Mouse (Mus musculus): ENCODE measurements around the gene Sertad3. TPM values are rescaled to one million over a fixed set of nuclear protein-coding genes. Genes with fewer than 3 reads are reported as not detected.
A peak's percentile ranks its signal among the peaks of the same experiment; 100 is the strongest.

Sertad3 gene
- total and polyA plus RNA-seq, 3 experiments = 2.0 to 6.7 TPM; not detected in 1

- peak; percentile 14; the same call in 1 of the 2 replicates for TF ChIP-seq CHD2 (IDR thresholded peaks at IDR 0.05; ENCODE audit: low read length)
- no peak for TF ChIP-seq MAFK (IDR thresholded peaks at IDR 0.05; ENCODE audit: borderline replicate concordance, low read depth, low read length)
- TF ChIP-seq ZNF384 (IDR thresholded peaks at IDR 0.05; ENCODE audit: low read depth, low read length) = no peak
- peak; percentile 91 for TF ChIP-seq TBP (IDR thresholded peaks at IDR 0.05; ENCODE audit: low read depth, low read length)
- no peak for TF ChIP-seq MYC (IDR thresholded peaks at IDR 0.05; ENCODE audit: low read depth, low read length)
Observed at GRCm38 (mm10) chr7:27486770-27487697, 13.5 kb downstream of the Sertad3 start, which contains the start of gene Sertad1 (continued).

- Histone ChIP-seq H3K79me2 (ENCODE audit: control insufficient read depth, insufficient read depth, low read length, poor library complexity) (peaks cover 11% of the 10 kb centered on the region), H3K27ac (ENCODE audit: control insufficient read depth, low read depth, low read length) (peak overlapping the region; percentile 78), H3K4me1 (ENCODE audit: control insufficient read depth in 1 of 2, insufficient read depth in 2 of 2, low read length in 2 of 2) (peaks cover 13 to 32% of the 10 kb centered on the region in 2 experiments), H3K4me3 (ENCODE audit: control insufficient read depth in 1 of 2, insufficient read depth in 1 of 2, low read depth in 2 of 2, low read length in 2 of 2) (peak overlapping the region; percentile 84 to 94), H3K9ac (ENCODE audit: control insufficient read depth, low read depth, low read length, poor library complexity, severe bottlenecking) (peak overlapping the region; percentile 87), H3K36me3 (ENCODE audit: control insufficient read depth in 1 of 2, insufficient read depth in 2 of 2, low read length in 2 of 2) (peaks cover 0 to 38% of the 10 kb centered on the region in 2 experiments; a peak in 2 of 4 replicates), H3K27me3 (ENCODE audit: control insufficient read depth in 1 of 2, insufficient read depth in 2 of 2, low read length in 2 of 2) (no peaks in the 10 kb centered on the region), H3K9me3 (replicated peaks; ENCODE audit: insufficient read depth, low read length) (no peaks in the 10 kb centered on the region)
- TF ChIP-seq ETS1 (IDR thresholded peaks at IDR 0.05; ENCODE audit: low read depth, low read length) (no peak), MXI1 (IDR thresholded peaks at IDR 0.05; ENCODE audit: low read depth, low read length) (no peak), NRF1 (IDR thresholded peaks at IDR 0.05; ENCODE audit: insufficient read depth, low read depth, low read length, poor library complexity, severe bottlenecking) (peak; percentile 64), GABPA (IDR thresholded peaks at IDR 0.05; ENCODE audit: low read depth, low read length) (no peak), POLR2AphosphoS2 (IDR thresholded peaks at IDR 0.05; ENCODE audit: low read length) (no peak), MAX (IDR thresholded peaks at IDR 0.05; ENCODE audit: low read length) (no peak), E2F4 (IDR thresholded peaks at IDR 0.05; ENCODE audit: borderline replicate concordance, low read depth, low read length) (no peak), ZNF384 (IDR thresholded peaks at IDR 0.05; ENCODE audit: low read depth, low read length) (peak; percentile 93), BHLHE40 (IDR thresholded peaks at IDR 0.05; ENCODE audit: borderline replicate concordance, low read depth, low read length) (no peak), RCOR1 (IDR thresholded peaks at IDR 0.05; ENCODE audit: low read depth, low read length) (no peak), MAZ (IDR thresholded peaks at IDR 0.05; ENCODE audit: low read depth, low read length) (no peak), ZC3H11A (IDR thresholded peaks at IDR 0.05; ENCODE audit: low read depth, low read length) (no peak), TBP (IDR thresholded peaks at IDR 0.05; ENCODE audit: low read depth, low read length) (no peak), MYC (IDR thresholded peaks at IDR 0.05; ENCODE audit: low read depth, low read length) (no peak), USF2 (IDR thresholded peaks at IDR 0.05; ENCODE audit: borderline replicate concordance in 1 of 2, insufficient read depth in 1 of 2, low read depth in 1 of 2, low read length in 2 of 2) (no peak), TCF12 (IDR thresholded peaks at IDR 0.05; ENCODE audit: low read depth, low read length) (0 out of 2 replicates have a peak, but pooled peaks have one; percentile 20), CTCF (IDR thresholded peaks at IDR 0.05 in 2 of 3, conservative IDR thresholded peaks at IDR 0.05 in 1 of 3; ENCODE audit: control insufficient read depth in 1 of 3, insufficient read depth in 1 of 3, low read depth in 2 of 3, low read length in 3 of 3, poor library complexity in 1 of 3, severe bottlenecking in 1 of 3) (no peak), MYB (IDR thresholded peaks at IDR 0.05; ENCODE audit: low read depth, low read length) (no peak)
- peak; percentile 76 for DNase-seq (ENCODE audit: low read depth, low spot score)
Observed at GRCm38 (mm10) chr7:27487740-27488268, 14.2 kb downstream of the Sertad3 start.
